Mouse (Mus musculus) embryo, embryonic 10 days (tissue): ENCODE measurements around the gene Lbhd1.
A peak's percentile ranks its signal among the peaks of the same experiment; 100 is the strongest.

Experiments
- DNase-seq: peaks from one replicate; pipeline ENCODE4 v3.0.0-alpha.2; 2015; ENCODE audit warnings: low spot score

Gene Lbhd1

DNA sequence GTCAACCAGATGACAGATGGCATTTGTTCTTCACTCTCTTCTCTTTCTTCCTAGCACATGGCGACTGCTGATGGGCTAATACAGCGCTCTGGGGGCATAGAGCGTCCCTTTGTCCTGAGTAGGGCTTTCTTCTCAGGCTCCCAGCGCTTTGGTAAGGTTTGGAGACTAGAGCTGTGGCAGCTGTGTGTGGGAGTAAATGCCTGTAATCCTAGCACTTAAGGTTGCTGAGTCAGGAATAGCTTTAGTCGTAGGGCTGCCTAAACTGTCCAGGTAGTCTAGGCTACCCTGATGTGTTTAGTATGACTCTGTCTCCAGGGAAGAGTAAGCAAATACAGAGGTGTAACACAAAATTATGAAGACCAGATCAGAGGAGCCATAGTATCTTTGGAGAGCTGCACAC is 28.3 kb downstream of the Lbhd1 start:
- DNase-seq, result no peak

GRCm38 (mm10) chr19:8914212-8914611 is 30.7 kb downstream of the Lbhd1 start:
- DNase-seq, result no peak

- DNase-seq, result no peak
These were observed 35.5 kb downstream of the Lbhd1 start for GRCm38 (mm10) chr19:8919000-8919399.

DNA sequence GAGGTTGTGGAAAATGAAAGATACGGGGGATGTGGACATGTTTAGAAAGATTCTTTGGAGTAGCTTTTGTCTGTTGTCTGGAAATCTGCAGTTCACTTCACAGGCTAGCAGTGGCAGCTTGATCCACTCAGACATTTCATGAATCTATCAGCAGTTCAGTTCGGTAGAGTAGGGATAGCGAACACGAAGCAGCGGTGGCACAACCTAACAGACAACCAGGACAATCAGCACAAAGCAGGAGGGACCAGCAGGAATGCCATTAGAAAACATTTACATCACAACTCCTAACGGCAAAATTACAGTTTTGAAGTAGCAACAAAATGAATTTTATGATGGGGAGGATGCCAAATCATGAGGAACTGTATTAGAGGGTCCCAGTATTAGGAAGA is 36.1 kb downstream of the Lbhd1 start:
- no peak for DNase-seq

DNA sequence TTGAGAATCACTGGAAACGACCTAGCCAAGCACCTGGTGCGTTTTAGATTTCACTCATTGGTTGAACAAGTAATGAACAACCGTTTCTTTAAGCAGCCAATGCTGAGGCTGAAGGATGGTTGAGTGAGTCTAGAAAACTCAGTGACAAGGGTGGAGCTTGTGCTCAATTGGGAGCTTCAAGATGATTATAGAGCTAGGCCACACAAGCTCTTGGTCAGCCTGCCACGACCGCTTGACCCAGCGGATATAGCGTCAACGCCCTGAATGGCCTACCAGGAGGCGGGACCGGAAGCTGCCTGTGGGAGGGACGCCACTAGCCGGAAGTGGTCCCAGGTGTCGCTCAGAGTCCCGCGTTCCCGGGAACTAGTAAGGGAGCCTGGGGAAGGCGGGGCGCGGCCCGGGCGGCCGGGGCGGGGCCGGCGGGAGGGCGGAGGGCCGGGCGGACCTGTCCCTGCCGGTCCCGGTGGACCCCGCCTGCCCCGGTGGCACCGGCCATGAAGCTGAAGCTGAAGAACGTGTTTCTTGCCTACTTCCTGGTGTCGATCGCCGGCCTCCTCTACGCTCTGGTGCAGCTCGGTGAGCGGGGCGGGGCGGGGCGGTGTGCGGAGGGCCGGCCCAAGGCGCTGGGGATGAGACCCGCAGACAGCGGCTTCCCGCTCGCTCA is 36.7 kb downstream of the Lbhd1 start, which contains the start of gene B3gat3:
TSS of gene B3gat3 (plus strand) at position 302 of the 664 bp plus-strand sequence.
- peak; percentile 99 for DNase-seq

DNA sequence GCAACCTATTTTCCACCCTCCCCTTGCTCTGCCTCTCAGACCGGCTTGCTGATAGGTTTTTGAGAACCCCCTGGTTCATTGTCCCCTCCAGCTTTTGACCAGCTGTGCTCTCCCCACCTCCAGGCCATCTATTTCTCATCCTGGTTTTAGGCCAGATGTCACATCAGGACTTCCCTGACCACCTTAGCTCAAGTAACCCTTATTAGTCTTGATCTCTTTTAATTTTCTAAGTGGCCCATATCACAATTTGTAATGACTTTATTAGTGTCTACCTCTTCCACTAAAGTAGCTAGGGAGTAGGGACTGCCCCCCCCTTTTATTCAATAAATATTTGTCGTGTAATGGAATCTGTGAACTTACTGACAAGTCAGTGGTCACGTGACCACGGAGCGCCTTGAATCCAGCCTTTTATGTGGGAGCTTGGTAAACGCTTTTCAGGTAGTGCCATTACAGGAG is 37.3 kb downstream of the Lbhd1 start:
- peak; percentile 79 for DNase-seq

GRCm38 (mm10) chr19:8921741-8922140 is 38.2 kb downstream of the Lbhd1 start:
- no peak for DNase-seq

DNA sequence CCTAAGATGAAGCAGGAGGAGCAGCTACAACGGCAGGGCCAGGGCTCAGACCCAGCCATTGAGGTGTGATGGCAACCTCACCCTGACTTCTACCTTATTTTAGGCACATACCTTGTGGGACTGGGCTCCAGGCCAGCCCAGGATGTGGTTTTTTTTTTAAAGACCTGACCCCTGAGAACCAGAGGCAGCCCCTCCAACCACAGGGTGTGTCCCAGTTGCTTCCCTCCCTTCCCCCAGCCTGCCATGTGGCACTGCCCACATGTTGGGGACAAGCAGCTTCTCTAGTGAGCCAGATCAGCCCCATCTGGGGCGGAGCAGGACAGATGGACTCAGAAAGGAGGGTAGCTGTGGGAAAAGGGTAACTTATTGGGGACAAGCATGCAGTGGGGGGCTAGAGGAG is 43.2 kb downstream of the Lbhd1 start:
- DNase-seq, result no peak

DNA sequence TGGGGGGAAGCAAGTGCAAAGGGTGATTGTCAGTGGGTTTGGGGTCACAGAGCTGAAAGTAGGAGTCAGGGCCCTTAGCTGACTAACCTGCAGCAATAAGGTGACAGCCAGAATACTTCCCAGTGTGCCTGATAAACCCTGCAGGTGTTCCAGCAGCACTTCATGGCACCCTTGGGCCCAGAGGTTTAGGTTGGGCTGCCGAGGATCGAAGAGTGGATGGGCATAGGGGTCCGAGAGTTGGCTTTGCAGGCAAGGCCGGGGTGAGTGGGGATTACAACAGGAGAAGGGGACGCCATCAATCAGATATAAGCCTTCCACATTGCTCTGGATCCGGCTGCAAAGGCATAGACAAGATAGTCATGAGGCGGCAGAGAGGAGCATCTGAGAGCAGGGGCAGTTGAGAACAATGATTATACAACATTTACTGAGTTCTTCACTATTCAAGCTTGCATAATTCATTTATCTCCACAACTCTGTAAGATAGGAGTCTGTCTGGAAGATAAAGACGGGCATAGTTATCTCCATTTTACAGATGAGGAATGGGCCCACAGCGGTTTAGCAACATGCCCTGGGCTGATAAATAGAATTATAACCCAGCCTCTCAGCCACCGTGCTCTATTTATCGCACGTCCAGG is 44.5 kb downstream of the Lbhd1 start:
- no peak for DNase-seq

GRCm38 (mm10) chr19:8928689-8929223 is 45.2 kb downstream of the Lbhd1 start:
- no peak for DNase-seq

DNA sequence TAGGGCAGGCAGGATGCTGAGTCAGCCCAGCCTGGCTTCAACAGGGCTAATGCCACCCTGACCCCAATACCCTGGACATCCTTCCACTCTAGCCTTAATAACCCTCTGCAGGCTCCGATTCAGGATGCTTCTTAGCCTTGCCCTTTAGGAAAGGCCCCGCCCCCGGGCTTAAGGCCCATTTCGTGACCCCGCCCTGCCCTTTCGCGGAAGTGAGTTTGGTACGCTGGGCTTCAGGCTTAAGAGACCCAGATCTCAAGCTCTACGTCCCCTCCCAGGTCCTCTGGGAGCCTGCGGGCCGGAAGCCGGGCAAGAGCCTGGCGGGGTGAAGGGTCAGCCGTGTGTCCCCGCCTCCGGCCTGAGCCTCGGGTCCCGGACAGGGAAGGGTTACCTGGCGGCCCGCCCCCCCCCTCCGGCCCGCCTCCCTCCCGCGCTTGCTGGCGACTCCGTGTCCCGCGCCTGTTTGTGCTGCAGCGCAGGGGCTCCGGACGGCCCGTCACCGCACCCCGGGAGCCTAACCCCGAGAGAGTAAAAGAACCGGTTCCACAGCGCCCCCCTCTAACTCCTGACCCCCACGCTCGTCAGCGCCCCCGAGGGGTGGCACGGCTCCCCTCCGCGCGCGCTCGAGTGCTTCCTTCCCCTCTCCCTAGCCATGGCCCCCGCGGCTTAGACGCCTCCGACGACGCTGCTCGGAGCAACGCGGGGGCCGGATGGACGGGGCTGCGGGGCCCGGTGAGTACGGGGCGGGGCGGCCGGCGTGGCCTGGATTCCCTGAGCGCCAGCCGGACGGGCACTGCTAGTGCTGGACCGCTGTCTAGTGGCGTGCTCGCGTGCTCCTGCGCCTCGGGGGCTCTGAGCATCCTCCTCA is 45.9 kb downstream of the Lbhd1 start, which contains the start of the genes Rom1 and Eml3:
TSS of gene Rom1 (minus strand) at position 133 of the 865 bp plus-strand sequence.
TSS of gene Eml3 (plus strand) at position 329 of the 865 bp plus-strand sequence.
- peak; percentile 90 for DNase-seq

DNA sequence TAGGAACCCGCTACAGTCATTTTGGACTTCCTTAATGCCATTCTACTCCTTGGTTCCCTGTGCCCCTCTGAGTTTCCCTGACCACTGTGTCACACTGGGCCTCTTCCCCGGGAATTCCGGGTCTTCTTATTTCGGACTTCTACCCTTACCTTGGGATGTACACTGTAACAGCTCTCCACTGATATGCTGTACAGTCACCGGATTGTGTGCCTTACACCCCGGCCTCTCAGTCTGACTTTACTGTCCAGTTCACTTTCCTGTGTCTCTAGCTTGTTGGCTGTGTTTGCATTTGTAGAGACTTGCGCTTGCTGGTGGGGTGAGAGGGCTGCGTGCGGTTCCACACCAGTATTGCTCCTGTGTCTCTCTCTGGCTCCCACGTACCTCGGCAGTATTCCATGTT is 46.6 kb downstream of the Lbhd1 start:
- DNase-seq, result peak; percentile 25

- DNase-seq, result no peak
These were observed 47.2 kb downstream of the Lbhd1 start for GRCm38 (mm10) chr19:8930771-8931170.

DNA sequence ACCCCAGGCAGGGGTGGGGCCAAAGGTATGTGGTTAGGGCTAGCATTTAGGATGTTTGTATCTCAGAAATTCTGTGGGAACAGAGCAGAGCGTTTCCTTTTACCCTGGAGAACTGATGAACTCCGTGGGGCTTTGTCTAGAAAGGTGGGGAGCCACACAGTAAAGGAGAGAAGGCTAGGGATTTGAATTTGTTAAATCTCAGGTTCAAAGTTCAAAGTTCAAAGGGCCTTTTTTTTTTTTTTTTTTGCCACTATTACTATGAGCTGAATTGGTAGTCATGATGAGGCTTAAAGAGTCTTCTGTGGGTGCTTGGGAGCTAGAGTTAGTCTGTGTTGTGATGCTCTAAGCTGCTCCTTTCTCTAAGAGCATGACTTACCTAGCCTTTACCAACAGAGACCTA is 53.2 kb downstream of the Lbhd1 start:
- no peak for DNase-seq

GRCm38 (mm10) chr19:8940526-8941133 is 57.1 kb downstream of the Lbhd1 start:
- DNase-seq, result no peak

DNA sequence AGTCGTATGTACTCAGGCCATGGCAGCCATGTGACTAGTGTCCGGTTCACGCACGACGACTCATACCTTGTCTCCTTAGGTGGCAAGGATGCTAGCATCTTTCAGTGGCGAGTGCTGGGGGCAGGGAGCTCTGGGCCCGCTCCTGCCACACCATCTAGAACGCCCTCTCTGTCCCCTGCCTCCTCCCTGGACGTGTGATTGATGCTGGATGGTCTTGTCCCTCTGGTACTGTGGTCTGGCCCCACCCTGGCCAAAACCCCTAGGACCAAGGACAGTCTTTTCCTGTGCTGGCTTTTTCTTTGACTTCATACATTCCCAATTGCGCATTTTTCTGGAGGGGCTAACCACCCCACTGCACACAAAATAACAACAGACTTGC is 57.6 kb downstream of the Lbhd1 start:
- peak; percentile 33 for DNase-seq

GRCm38 (mm10) chr19:8941515-8942217 is 58.1 kb downstream of the Lbhd1 start, which contains the start of gene Mta2:
TSS of gene Mta2 (plus strand) at chr19:8941875.
- peak; percentile 97 for DNase-seq
